Mouse (Mus musculus) MEL (cell line): ENCODE results near the gene Col23a1. TPM values are rescaled to one million over a fixed set of nuclear protein-coding genes. Genes with fewer than 3 reads are reported as not detected.

Experiments used
- DNase-seq: peaks from one replicate; pipeline ENCODE4 v3.0.0; 2011; ENCODE audit warnings: low read depth, low spot score
- H3K27ac ChIP-seq: 2 replicates; pipeline ENCODE4 v1.5.1; 2012; ENCODE audit warnings: low read depth, mild to moderate bottlenecking, control low read depth, low read length, moderate library complexity; ENCODE audit not compliant: control insufficient read depth
- H3K27me3 ChIP-seq, 2 experiments: fragments of 150-350 bp in 1 of 2; sonication (generic) in 1 of 2; 2 replicates each; pipeline ENCODE4 v1.6.1; 2012; ENCODE audit warnings: low read length in 2 of 2, mild to moderate bottlenecking in 2 of 2, improper control_type of control experiment in 1 of 2, moderate library complexity in 1 of 2; ENCODE audit not compliant: insufficient read depth in 2 of 2, control insufficient read depth in 1 of 2
- H3K36me3 ChIP-seq, 2 experiments: 2 replicates each; pipeline ENCODE4 v1.6.1; 2012 to 2014; ENCODE audit warnings: low read length in 2 of 2, improper control_type of control experiment in 1 of 2, inconsistent platforms in 1 of 2, mild to moderate bottlenecking in 1 of 2; ENCODE audit not compliant: insufficient read depth in 2 of 2, control insufficient read depth in 1 of 2
- H3K4me1 ChIP-seq, 2 experiments: fragments of 150-350 bp in 1 of 2; sonication (generic) in 1 of 2; 2 replicates each; pipeline ENCODE4 v1.6.1; 2012; ENCODE audit warnings: low read length in 2 of 2, improper control_type of control experiment in 1 of 2, mild to moderate bottlenecking in 1 of 2; ENCODE audit not compliant: insufficient read depth in 2 of 2, control insufficient read depth in 1 of 2
- H3K4me3 ChIP-seq, 2 experiments: fragments of 150-350 bp in 1 of 2; sonication (generic) in 1 of 2; 2 replicates each; pipeline ENCODE4 v1.5.1; 2012; ENCODE audit warnings: low read depth in 2 of 2, low read length in 2 of 2, mild to moderate bottlenecking in 2 of 2, moderate library complexity in 2 of 2, control low read depth in 1 of 2, improper control_type of control experiment in 1 of 2; ENCODE audit not compliant: control insufficient read depth in 1 of 2, insufficient read depth in 1 of 2
- H3K79me2 ChIP-seq: 2 replicates; pipeline ENCODE4 v1.6.1; 2012; ENCODE audit warnings: mild to moderate bottlenecking, low read length, moderate library complexity; ENCODE audit not compliant: control insufficient read depth, poor library complexity, insufficient read depth
- H3K9ac ChIP-seq: 2 replicates; pipeline ENCODE4 v1.6.1; 2012; ENCODE audit warnings: low read depth, mild to moderate bottlenecking, control low read depth, low read length, moderate library complexity; ENCODE audit not compliant: control insufficient read depth, poor library complexity, severe bottlenecking
- H3K9me3 ChIP-seq: fragments of 150-350 bp; sonication (generic); replicated peaks from 2 replicates; pipeline ENCODE4 v1.6.1; 2012; ENCODE audit warnings: mild to moderate bottlenecking, low read length, improper control_type of control experiment, moderate library complexity; ENCODE audit not compliant: insufficient read depth
- BHLHE40 ChIP-seq: IDR thresholded peaks from 2 replicates; pipeline ENCODE4 v1.6.1; 2012; ENCODE audit warnings: low read depth, mild to moderate bottlenecking, inconsistent platforms, low read length, improper control_type of control experiment, borderline replicate concordance
- CHD1 ChIP-seq: IDR thresholded peaks from 2 replicates; pipeline ENCODE4 v1.6.1; 2012; ENCODE audit warnings: low read depth, mild to moderate bottlenecking, inconsistent platforms, low read length, improper control_type of control experiment
- CHD2 ChIP-seq: IDR thresholded peaks from 2 replicates; pipeline ENCODE4 v1.6.1; 2011; ENCODE audit warnings: low read length, improper control_type of control experiment
- CTCF ChIP-seq, 3 experiments: IDR thresholded peaks in 2 of 3; conservative IDR thresholded peaks in 1 of 3; 2 replicates each; pipeline ENCODE4 v1.5.1; 2011 to 2012; ENCODE audit warnings: low read length in 3 of 3, low read depth in 2 of 3, mild to moderate bottlenecking in 2 of 3, improper control_type of control experiment in 1 of 3, inconsistent platforms in 1 of 3, mixed read lengths in 1 of 3, moderate library complexity in 1 of 3; ENCODE audit not compliant: control insufficient read depth in 1 of 3, insufficient read depth in 1 of 3, poor library complexity in 1 of 3, severe bottlenecking in 1 of 3
- ELF1 ChIP-seq: IDR thresholded peaks from 2 replicates; pipeline ENCODE4 v1.6.1; 2014; ENCODE audit warnings: low read depth, mild to moderate bottlenecking, inconsistent platforms, low read length, improper control_type of control experiment, moderate library complexity
- GATA1 ChIP-seq: IDR thresholded peaks from 2 replicates; pipeline ENCODE4 v1.6.1; 2011; ENCODE audit warnings: low read depth, low read length, improper control_type of control experiment
- MAFK ChIP-seq: IDR thresholded peaks from 2 replicates; pipeline ENCODE4 v1.6.1; 2011; ENCODE audit warnings: low read depth, mild to moderate bottlenecking, low read length, improper control_type of control experiment, borderline replicate concordance
- MAX ChIP-seq: IDR thresholded peaks from 2 replicates; pipeline ENCODE4 v1.6.1; 2011; ENCODE audit warnings: low read length, improper control_type of control experiment
- MAZ ChIP-seq: IDR thresholded peaks from 2 replicates; pipeline ENCODE4 v1.6.1; 2012; ENCODE audit warnings: low read depth, mild to moderate bottlenecking, inconsistent platforms, low read length, improper control_type of control experiment
- MYC ChIP-seq: IDR thresholded peaks from 2 replicates; pipeline ENCODE4 v1.6.1; 2011; ENCODE audit warnings: low read depth, mild to moderate bottlenecking, low read length, improper control_type of control experiment, moderate library complexity
- NRF1 ChIP-seq: IDR thresholded peaks from 2 replicates; pipeline ENCODE4 v1.6.1; 2014; ENCODE audit warnings: low read depth, mild to moderate bottlenecking, inconsistent platforms, low read length, improper control_type of control experiment, moderate library complexity; ENCODE audit not compliant: poor library complexity, insufficient read depth, severe bottlenecking
- POLR2AphosphoS2 ChIP-seq: IDR thresholded peaks from 2 replicates; pipeline ENCODE4 v1.6.1; 2011; ENCODE audit warnings: low read length, improper control_type of control experiment
- POLR2AphosphoS5 ChIP-seq: IDR thresholded peaks from 2 replicates; pipeline ENCODE4 v1.6.1; 2012; ENCODE audit warnings: low read depth, borderline replicate concordance, mild to moderate bottlenecking, inconsistent platforms, low read length, moderate library complexity, mixed read lengths
- RCOR1 ChIP-seq: IDR thresholded peaks from 2 replicates; pipeline ENCODE4 v1.6.1; 2012; ENCODE audit warnings: low read depth, mild to moderate bottlenecking, inconsistent platforms, low read length, improper control_type of control experiment
- SIN3A ChIP-seq: IDR thresholded peaks from 2 replicates; pipeline ENCODE4 v1.6.1; 2012; ENCODE audit warnings: low read length, improper control_type of control experiment, inconsistent platforms
- TBP ChIP-seq: IDR thresholded peaks from 2 replicates; pipeline ENCODE4 v1.8.0; 2011; ENCODE audit warnings: low read depth, low read length, improper control_type of control experiment
- TCF12 ChIP-seq: IDR thresholded peaks from 2 replicates; pipeline ENCODE4 v1.6.1; 2014; ENCODE audit warnings: low read depth, mild to moderate bottlenecking, inconsistent platforms, low read length, improper control_type of control experiment, moderate library complexity
- USF1 ChIP-seq: IDR thresholded peaks from 2 replicates; pipeline ENCODE4 v1.6.1; 2014; ENCODE audit warnings: low read depth, mild to moderate bottlenecking, inconsistent platforms, low read length, improper control_type of control experiment, moderate library complexity
- USF2 ChIP-seq, 2 experiments: IDR thresholded peaks; 2 replicates each; pipeline ENCODE4 v1.6.1; 2011 to 2012; ENCODE audit warnings: improper control_type of control experiment in 2 of 2, low read length in 2 of 2, borderline replicate concordance in 1 of 2, inconsistent platforms in 1 of 2, low read depth in 1 of 2, mild to moderate bottlenecking in 1 of 2; ENCODE audit not compliant: insufficient read depth in 1 of 2
- ZC3H11A ChIP-seq: IDR thresholded peaks from 2 replicates; pipeline ENCODE4 v1.6.1; 2012; ENCODE audit warnings: low read depth, mild to moderate bottlenecking, inconsistent platforms, low read length, improper control_type of control experiment
- polyA plus RNA-seq, 2 experiments: library from polyadenylated mRNA; stranded (reverse) in 1 of 2; unstranded in 1 of 2; fragments of >175 nt in 1 of 2; fragments of >200 nt in 1 of 2; gene quantifications; 2 replicates each; pipeline versions ENCODE4 v1.2.1 to v1.2.4; 2012; ENCODE audit warnings: low replicate concordance in 2 of 2, low read depth in 1 of 2; ENCODE audit not compliant: insufficient read length in 2 of 2, insufficient read depth in 1 of 2, missing spikeins in 1 of 2
- total RNA-seq: library from RNA; depleted of rRNA; stranded (reverse); fragments of 300-350 nt; gene quantifications from 2 replicates; pipeline ENCODE4 v1.2.3, GENCODE M21; 2012

Col23a1 gene
- total and polyA plus RNA-seq, 3 experiments, result under 0.01 to 0.03 TPM; not detected in 1

DNA sequence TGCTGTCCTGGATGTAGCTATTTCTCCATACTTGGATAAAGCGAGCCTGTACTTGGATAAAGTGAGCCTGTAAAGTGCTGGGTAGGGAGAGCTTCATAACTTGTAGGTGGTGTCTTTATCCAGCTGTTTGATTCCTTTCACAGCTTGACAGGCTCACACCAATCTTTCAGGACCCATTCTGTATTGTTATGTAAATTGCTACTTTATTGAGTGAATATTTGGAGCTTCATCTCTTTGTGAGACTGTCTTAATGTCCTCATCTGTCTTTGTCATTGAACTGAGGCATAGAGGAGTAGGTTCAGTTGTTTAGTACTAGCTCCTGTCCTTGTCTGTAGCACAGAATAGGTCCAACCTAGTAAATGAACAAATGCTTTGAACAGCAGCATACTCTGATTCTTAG lies 15.3 kb upstream of the Col23a1 start:
- peaks cover 3% of the 10 kb centered on the region; the same call in 1 of the 2 replicates for H3K79me2 ChIP-seq
- no peak overlapping the region for H3K27ac ChIP-seq
- H3K4me1 ChIP-seq, result no peaks in the 10 kb centered on the region
- no peaks in the 10 kb centered on the region for H3K27me3 ChIP-seq
- DNase-seq, result no peak
- no peak overlapping the region for H3K4me3 ChIP-seq
- H3K9ac ChIP-seq, result no peak overlapping the region
- H3K9me3 ChIP-seq, result no peaks in the 10 kb centered on the region
- no peak for TF ChIP-seq BHLHE40
- no peak for TF ChIP-seq MYC
- TF ChIP-seq TBP, result no peak
- no peak for TF ChIP-seq USF1
- no peak for TF ChIP-seq GATA1
- TF ChIP-seq RCOR1, result no peak
- TF ChIP-seq USF2 (IDR thresholded peaks at IDR 0.05; ENCODE audit: borderline replicate concordance in 1 of 2, insufficient read depth in 1 of 2, low read depth in 1 of 2, low read length in 2 of 2), result no peak
- TF ChIP-seq NRF1, result no peak
- no peak for TF ChIP-seq MAZ
- TF ChIP-seq CTCF (IDR thresholded peaks at IDR 0.05 in 2 of 3, conservative IDR thresholded peaks at IDR 0.05 in 1 of 3; ENCODE audit: control insufficient read depth in 1 of 3, insufficient read depth in 1 of 3, low read depth in 2 of 3, low read length in 3 of 3, poor library complexity in 1 of 3, severe bottlenecking in 1 of 3), result no peak
- no peak for TF ChIP-seq ZC3H11A
- TF ChIP-seq POLR2AphosphoS2, result no peak
- TF ChIP-seq MAX, result no peak
- no peak for TF ChIP-seq MAFK
- no peak for TF ChIP-seq SIN3A
- no peak for TF ChIP-seq CHD1
- TF ChIP-seq ELF1, result no peak
- no peak for TF ChIP-seq CHD2
- no peak for TF ChIP-seq POLR2AphosphoS5
- TF ChIP-seq TCF12, result no peak
- H3K36me3 ChIP-seq, result peaks cover 6 to 76% of the 10 kb centered on the region in 2 experiments
